Mouse (Mus musculus) 3134 (cell line): ENCODE measurements at regions not wholly inside any gene's neighbourhood (a gene's known extent, or its start where the extent isn't known, plus 50 kb on each side); places are given as distances from the start of the nearest gene placed in this dataset.
"Not testable (repeated sequence)": the region's sequence is repeated elsewhere in the genome, so short reads cannot be mapped to it uniquely, and the experiment has no call there.

Experiments
- DNase-seq: peaks from one replicate; pipeline ENCODE4 v3.0.0-alpha.2; 2011; ENCODE audit warnings: low spot score; ENCODE audit not compliant: insufficient read length; ENCODE audit errors: extremely low read depth

- DNase-seq = no peak
Observed at GRCm38 (mm10) chr5:81878563-81878962, 858.6 kb downstream of the Adgrl3 start.

GRCm38 (mm10) chr5:81893358-81893757 is 873.4 kb downstream of the Adgrl3 start:
- no peak for DNase-seq

- no peak for DNase-seq
Observed at GRCm38 (mm10) chr5:81909368-81909767, 889.4 kb downstream of the Adgrl3 start.

- DNase-seq = no peak
Observed at GRCm38 (mm10) chr5:81909964-81910363, 890.0 kb downstream of the Adgrl3 start.

GRCm38 (mm10) chr5:81916667-81917066 is 896.7 kb downstream of the Adgrl3 start:
- no peak for DNase-seq

DNA sequence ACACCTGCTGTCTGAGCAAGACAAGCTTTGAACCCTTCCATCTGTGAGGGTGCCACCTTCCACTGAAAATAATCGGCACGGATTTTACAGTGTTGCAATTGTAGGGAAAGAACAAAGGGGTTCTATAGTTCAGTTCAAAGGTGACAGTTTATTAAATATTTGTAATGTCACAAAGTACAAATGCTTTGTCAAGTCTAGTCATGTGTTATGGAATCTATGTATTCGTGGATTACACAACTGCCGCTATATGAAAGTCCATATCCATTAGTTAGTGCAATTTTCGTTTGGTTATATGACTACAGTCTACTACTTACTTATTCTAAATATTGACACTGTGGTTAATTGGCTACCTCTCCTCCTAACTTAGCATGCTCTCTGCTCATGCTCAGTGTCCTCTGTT is 920.9 kb downstream of the Adgrl3 start:
- no peak for DNase-seq

DNA sequence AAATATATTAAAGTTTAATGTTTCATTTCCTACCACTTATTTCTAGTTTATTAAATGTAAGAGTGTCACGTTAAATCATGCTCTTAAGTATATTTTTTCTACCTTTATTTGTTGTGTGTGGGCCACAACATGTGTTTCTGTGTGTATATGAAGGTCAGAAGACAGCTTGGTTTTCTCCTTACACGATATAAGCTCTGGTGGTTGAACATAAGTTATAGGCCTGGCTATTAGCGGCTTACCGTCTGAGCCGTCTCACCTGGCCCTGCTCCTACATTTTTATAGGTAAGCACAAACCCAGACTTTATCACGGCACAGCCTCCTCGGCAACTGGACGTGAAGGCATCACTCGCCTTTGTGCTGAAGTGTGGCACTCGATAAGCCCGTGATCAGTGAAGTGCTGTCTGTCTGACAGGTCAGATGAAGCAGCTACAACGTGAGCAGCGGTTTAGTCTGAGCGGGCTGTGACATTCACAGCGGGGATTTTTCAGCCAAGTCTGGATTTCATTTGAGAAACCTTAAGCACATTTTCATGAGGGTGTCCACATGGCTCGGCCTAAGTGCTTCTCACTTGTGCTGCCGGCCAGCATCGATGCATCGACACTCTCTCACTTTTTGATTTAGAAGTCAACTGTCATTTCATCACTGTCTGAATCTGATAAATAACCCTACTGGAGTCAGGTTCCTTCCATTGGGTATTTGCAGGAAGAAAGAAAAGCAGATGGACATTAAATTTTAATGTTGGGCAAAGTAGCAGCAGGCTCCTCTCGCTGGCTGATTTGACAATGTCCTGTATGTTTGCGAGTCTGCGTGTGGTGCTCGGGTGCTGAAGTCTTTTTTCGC is 950.0 kb downstream of the Adgrl3 start:
- DNase-seq = no peak

DNA sequence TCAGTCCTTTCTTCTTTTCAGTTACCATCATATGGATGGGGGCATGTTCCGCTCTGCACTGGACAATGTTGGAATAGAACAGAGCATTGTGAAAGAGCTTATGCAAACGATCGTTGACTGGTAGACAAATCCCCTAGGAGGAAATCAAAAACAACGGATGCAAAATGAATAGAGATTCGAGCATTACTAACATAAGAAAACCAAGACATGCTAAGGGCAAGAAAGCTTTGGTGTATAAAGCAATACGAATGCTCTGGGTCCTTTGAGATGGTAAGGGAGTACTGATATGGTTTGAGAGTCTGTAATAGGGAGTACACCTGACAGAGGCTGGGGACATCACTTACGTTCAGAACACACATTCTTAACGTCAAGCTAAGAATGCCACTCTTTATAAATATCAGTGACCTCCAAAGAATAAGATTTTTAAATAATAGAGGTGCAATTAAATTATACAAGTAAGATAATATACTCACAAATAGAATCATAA is 950.6 kb downstream of the Adgrl3 start:
- DNase-seq = no peak

- DNase-seq = no peak
Observed at GRCm38 (mm10) chr5:81976515-81976914, 956.6 kb downstream of the Adgrl3 start.

DNA sequence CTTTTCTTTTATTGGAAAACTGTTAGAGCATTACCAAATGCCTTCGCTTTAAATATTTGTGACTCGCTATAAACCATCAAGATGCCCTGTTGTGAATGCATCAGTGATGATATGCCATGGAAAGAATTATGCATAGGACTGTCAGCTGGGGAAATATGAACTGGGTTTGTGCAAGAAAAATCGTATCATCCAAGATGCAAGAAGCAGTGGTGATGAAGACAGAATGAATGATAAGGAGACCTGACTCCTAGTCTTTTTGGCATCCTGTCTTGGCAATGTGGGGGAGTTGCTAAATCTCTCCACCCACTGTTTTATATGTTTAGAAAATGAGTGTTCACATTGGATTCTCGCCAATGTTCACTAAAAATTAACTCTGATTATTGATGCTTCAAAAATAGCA is 963.4 kb downstream of the Adgrl3 start:
- DNase-seq = no peak

- DNase-seq = no peak
Observed at GRCm38 (mm10) chr5:81988069-81988468, 968.1 kb downstream of the Adgrl3 start.

- no peak for DNase-seq
Observed at GRCm38 (mm10) chr5:82007955-82008354, 988.0 kb downstream of the Adgrl3 start.

DNA sequence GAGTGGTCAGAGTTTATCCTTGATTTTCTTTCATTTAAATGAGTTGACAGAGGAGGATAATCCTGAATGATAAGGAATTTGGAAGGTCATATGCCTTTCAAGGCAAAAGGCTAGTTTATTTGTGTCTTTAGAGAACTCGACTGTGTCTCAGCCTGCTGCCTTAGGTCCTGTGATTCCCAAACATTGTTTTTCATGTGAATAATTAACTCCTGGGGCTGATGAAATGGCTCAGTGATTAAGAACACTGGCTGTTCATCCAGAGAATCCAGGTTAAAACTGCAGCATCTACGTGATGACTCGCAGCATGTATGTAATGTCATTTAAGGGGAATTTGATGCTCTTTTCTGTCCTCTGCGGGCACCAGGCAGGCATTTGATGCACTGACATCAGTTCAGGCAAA is 1004.2 kb downstream of the Adgrl3 start:
- DNase-seq = no peak

GRCm38 (mm10) chr5:82034776-82035175 is 1014.8 kb downstream of the Adgrl3 start:
- DNase-seq = no peak

DNA sequence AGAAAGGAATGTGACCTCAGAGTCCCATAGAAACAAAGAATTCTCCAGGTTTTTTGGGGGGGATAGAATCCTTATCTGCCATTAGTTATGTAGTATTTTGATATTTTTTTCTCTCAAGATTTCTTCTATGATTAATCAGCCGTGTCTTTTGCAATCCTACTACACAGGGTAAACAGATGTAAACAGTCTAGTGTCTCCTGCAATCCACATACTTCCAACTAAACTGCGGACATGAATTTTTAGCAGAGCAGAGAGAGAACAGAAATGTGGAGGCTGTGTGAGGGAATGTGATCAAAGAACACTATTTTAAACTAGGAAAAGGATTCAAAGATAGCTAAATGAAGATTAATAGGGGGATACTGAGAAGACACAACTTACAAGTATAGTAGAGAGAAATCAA is 1026.2 kb downstream of the Adgrl3 start:
- no peak for DNase-seq

GRCm38 (mm10) chr5:82059108-82059838 is 1039.3 kb downstream of the Adgrl3 start:
- DNase-seq = no peak

DNA sequence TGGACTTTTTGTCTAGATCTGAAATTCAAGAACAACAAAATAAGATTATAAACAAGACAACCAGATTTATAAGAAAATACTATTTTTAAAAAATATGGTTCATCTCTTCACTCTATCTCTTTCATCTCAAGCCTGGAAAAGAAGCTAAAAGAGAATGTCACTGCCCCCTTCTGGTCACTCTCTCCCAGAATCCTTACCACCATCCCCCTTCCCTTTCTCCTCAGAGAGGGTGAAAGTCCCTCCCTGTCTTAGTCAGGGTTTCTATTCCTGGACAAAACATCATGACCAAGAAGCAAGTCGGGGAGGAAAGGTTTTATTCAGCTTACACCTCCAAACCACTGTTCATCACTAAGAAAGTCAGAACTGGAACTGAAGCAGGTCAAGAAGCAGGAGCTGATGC is 1040.7 kb downstream of the Adgrl3 start:
- peak; percentile 11 for DNase-seq

GRCm38 (mm10) chr5:82069221-82069620 is 1049.3 kb downstream of the Adgrl3 start:
- DNase-seq = not testable (repeated sequence)

- peak; percentile 3 for DNase-seq
Observed at GRCm38 (mm10) chr5:82089401-82089800, 1069.5 kb downstream of the Adgrl3 start.

GRCm38 (mm10) chr5:82103056-82103807 is 1083.3 kb downstream of the Adgrl3 start:
- DNase-seq = no peak

DNA sequence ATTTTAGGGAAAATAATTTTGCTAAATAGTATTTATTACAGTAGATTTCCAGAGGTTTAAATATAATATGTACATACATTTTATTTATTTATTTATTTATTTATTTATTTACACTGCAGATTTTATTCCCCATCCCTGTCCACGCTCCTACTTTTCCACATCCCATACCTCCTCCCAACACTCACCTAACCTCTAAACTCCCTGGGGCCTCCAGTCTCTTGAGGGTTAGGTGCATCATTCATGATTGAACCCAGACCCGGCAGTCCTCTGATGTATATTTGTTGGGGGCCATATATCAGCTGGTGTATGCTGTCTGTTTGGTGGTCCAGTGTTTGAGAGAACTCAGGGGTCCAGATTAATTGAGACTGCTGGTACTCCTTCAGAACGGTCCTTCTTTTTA is 1083.9 kb downstream of the Adgrl3 start:
- no peak for DNase-seq
